Mouse (Mus musculus) kidney, embryonic 16.5 days (tissue): ENCODE results near the gene Gsk3a. TPM values are rescaled to one million over a fixed set of nuclear protein-coding genes. Genes with fewer than 3 reads are reported as not detected.

Experiments used
- microRNA-seq: library from miRNA; unstranded; fragments of <30 nt; microRNA quantifications from one replicate; pipeline ENCODE4, GENCODE M21; 2016
- polyA plus RNA-seq: library from polyadenylated mRNA; unstranded; fragments of >200 nt; fragmentation: Nextera tagmentation; extraction: Ambion mirVana; gene quantifications from 2 replicates; pipeline ENCODE4 v1.2.1, GENCODE M21; 2015

Gene Gsk3a
- polyA plus RNA-seq, 1 experiment from 2014 or later: 9.0 TPM

Small RNAs within 50 kb of the gene (microRNA-seq; reads per million reads assigned to microRNA genes)
- not detected for gene Mir7048

Other genes starting within 250 kb of the Gsk3a start
- 0.66 and 1.5 TPM in 2 replicates for gene Atp1a3, start 231.9 kb downstream of the Gsk3a start, polyA plus RNA-seq
- gene Grik5, start 165.5 kb downstream of the Gsk3a start, polyA plus RNA-seq: 5.1 and 6.3 TPM in 2 replicates
- gene Zfp574, start 165.3 kb downstream of the Gsk3a start, polyA plus RNA-seq: 37.7 and 44.1 TPM in 2 replicates
- gene Pou2f2, start 58.1 kb downstream of the Gsk3a start, polyA plus RNA-seq: 0.40 and 0.99 TPM in 2 replicates
- gene Dedd2, start 17.2 kb downstream of the Gsk3a start, polyA plus RNA-seq: 12.0 and 13.2 TPM in 2 replicates
- 2.7 and 3.0 TPM in 2 replicates for gene Zfp526, start 16.4 kb downstream of the Gsk3a start, polyA plus RNA-seq
- gene Erf, start 12.9 kb upstream of the Gsk3a start, polyA plus RNA-seq: 12.5 and 15.2 TPM in 2 replicates
- 28.9 and 30.8 TPM in 2 replicates for gene Cic, start 29.9 kb upstream of the Gsk3a start, polyA plus RNA-seq
- 197 and 199 TPM in 2 replicates for gene Pafah1b3, start 60.1 kb upstream of the Gsk3a start, polyA plus RNA-seq
- 0.84 and 0.98 TPM in 2 replicates for gene Prr19, start 63.6 kb upstream of the Gsk3a start, polyA plus RNA-seq
- gene Tmem145, start 68.3 kb upstream of the Gsk3a start, polyA plus RNA-seq: 0.10 and 0.67 TPM in 2 replicates
- gene Megf8, start 79.3 kb upstream of the Gsk3a start, polyA plus RNA-seq: 16.9 and 18.2 TPM in 2 replicates
- 1.4 TPM in 1 of 2 replicates, not detected in the other for gene Cnfn, start 131.9 kb upstream of the Gsk3a start, polyA plus RNA-seq
- gene Lipe, start 160.9 kb upstream of the Gsk3a start, polyA plus RNA-seq: 11.2 and 11.9 TPM in 2 replicates
- gene Cxcl17, start 175.0 kb upstream of the Gsk3a start, polyA plus RNA-seq: 0.65 and 1.0 TPM in 2 replicates
- gene Ceacam1, start 239.8 kb upstream of the Gsk3a start, polyA plus RNA-seq: 4.4 and 4.6 TPM in 2 replicates